Mouse (Mus musculus): ENCODE results near the gene 2810004N23Rik.
"Not testable (repeated sequence)": the region's sequence is repeated elsewhere in the genome, so short reads cannot be mapped to it uniquely, and the experiment has no call there.

The 2810004N23Rik gene

GRCm38 (mm10) chr8:124867126-124867525 is 4.2 kb upstream of the 2810004N23Rik start:
- in situ Hi-C loops (cut with MboI; ENCODE audit: low sequenced_read_pairs), result no loop called here

- in situ Hi-C loops (cut with MboI; ENCODE audit: low sequenced_read_pairs), result no loop called here
Measured at GRCm38 (mm10) chr8:124866669-124867068, 3.7 kb upstream of the 2810004N23Rik start.

GRCm38 (mm10) chr8:124863729-124864128 is 809 bp upstream of the 2810004N23Rik start:
- in situ Hi-C loops (cut with MboI; ENCODE audit: low sequenced_read_pairs), result no loop called here

GRCm38 (mm10) chr8:124863163-124863677 is 300 bp upstream of the 2810004N23Rik start:
- in situ Hi-C loops (cut with MboI; ENCODE audit: low sequenced_read_pairs), result no loop called here

- in situ Hi-C loops (cut with MboI; ENCODE audit: low sequenced_read_pairs), result no loop called here
Measured at GRCm38 (mm10) chr8:124860188-124860587, 2.7 kb downstream of the 2810004N23Rik start.

GRCm38 (mm10) chr8:124859466-124859865 is 3.5 kb downstream of the 2810004N23Rik start:
- in situ Hi-C loops (cut with MboI; ENCODE audit: low sequenced_read_pairs), result no loop called here

- in situ Hi-C loops (cut with MboI; ENCODE audit: low sequenced_read_pairs), result no loop called here
Measured at GRCm38 (mm10) chr8:124853511-124853910, 9.4 kb downstream of the 2810004N23Rik start.

GRCm38 (mm10) chr8:124845573-124845972 is 17.3 kb downstream of the 2810004N23Rik start:
- in situ Hi-C loops (cut with MboI; ENCODE audit: low sequenced_read_pairs), result no loop called here

- in situ Hi-C loops (cut with MboI; ENCODE audit: low sequenced_read_pairs), result no loop called here
Measured at GRCm38 (mm10) chr8:124845131-124845530, 17.8 kb downstream of the 2810004N23Rik start.

- in situ Hi-C loops (cut with MboI; ENCODE audit: low sequenced_read_pairs), result not testable (repeated sequence)
Measured at GRCm38 (mm10) chr8:124842929-124843328, 20.0 kb downstream of the 2810004N23Rik start.

- in situ Hi-C loops (cut with MboI; ENCODE audit: low sequenced_read_pairs), result no loop called here
Measured at GRCm38 (mm10) chr8:124841775-124842174, 21.1 kb downstream of the 2810004N23Rik start.

GRCm38 (mm10) chr8:124840900-124841299 is 22.0 kb downstream of the 2810004N23Rik start:
- in situ Hi-C loops (cut with MboI; ENCODE audit: low sequenced_read_pairs), result no loop called here

GRCm38 (mm10) chr8:124839371-124839770 is 23.5 kb downstream of the 2810004N23Rik start:
- in situ Hi-C loops (cut with MboI; ENCODE audit: low sequenced_read_pairs), result no loop called here

GRCm38 (mm10) chr8:124837956-124838355 is 25.0 kb downstream of the 2810004N23Rik start:
- in situ Hi-C loops (cut with MboI; ENCODE audit: low sequenced_read_pairs), result no loop called here

- in situ Hi-C loops (cut with MboI; ENCODE audit: low sequenced_read_pairs), result no loop called here
Measured at GRCm38 (mm10) chr8:124836907-124837306, 26.0 kb downstream of the 2810004N23Rik start.

GRCm38 (mm10) chr8:124836273-124836672 is 26.6 kb downstream of the 2810004N23Rik start:
- in situ Hi-C loops (cut with MboI; ENCODE audit: low sequenced_read_pairs), result no loop called here

GRCm38 (mm10) chr8:124835848-124836247 is 27.1 kb downstream of the 2810004N23Rik start:
- in situ Hi-C loops (cut with MboI; ENCODE audit: low sequenced_read_pairs), result no loop called here

- in situ Hi-C loops (cut with MboI; ENCODE audit: low sequenced_read_pairs), result no loop called here
Measured at GRCm38 (mm10) chr8:124833430-124834205, 29.3 kb downstream of the 2810004N23Rik start.

GRCm38 (mm10) chr8:124831941-124832340 is 31.0 kb downstream of the 2810004N23Rik start:
- in situ Hi-C loops (cut with MboI; ENCODE audit: low sequenced_read_pairs), result no loop called here

- in situ Hi-C loops (cut with MboI; ENCODE audit: low sequenced_read_pairs), result no loop called here
Measured at GRCm38 (mm10) chr8:124831531-124831930, 31.4 kb downstream of the 2810004N23Rik start.

- in situ Hi-C loops (cut with MboI; ENCODE audit: low sequenced_read_pairs), result no loop called here
Measured at GRCm38 (mm10) chr8:124830050-124830449, 32.9 kb downstream of the 2810004N23Rik start.

GRCm38 (mm10) chr8:124828561-124829240 is 34.2 kb downstream of the 2810004N23Rik start:
- in situ Hi-C loops (cut with MboI; ENCODE audit: low sequenced_read_pairs), result no loop called here

Data from CH12F3 (cell line).